Mouse (Mus musculus) lung, postnatal 0 days (tissue): ENCODE data around the gene Bora. TPM values are rescaled to one million over a fixed set of nuclear protein-coding genes. Genes with fewer than 3 reads are reported as not detected.

ENCODE experiments used
- ATAC-seq: fragments of 200-750 bp; cut with Nextera tagmentation; 2 replicates; pipeline ENCODE4 v1.8.0; 2017; ENCODE audit warnings: moderate library complexity
- DNase-seq: peaks from one replicate; pipeline ENCODE4 v3.0.0-alpha.2; 2016; ENCODE audit warnings: low spot score
- H3K27ac ChIP-seq: fragments of 300-500 bp; sonication (generic); 2 replicates; pipeline ENCODE4 v1.5.1; 2014; ENCODE audit warnings: antibody characterized with exemption, mild to moderate bottlenecking, low read length, mixed read lengths
- H3K27me3 ChIP-seq: fragments of 300-500 bp; sonication (generic); replicated peaks from 2 replicates; pipeline ENCODE4 v1.6.1; 2014; ENCODE audit warnings: low read length, mixed read lengths; ENCODE audit not compliant: insufficient read depth
- H3K36me3 ChIP-seq: fragments of 300-500 bp; sonication (generic); 2 replicates; pipeline ENCODE4 v1.6.1; 2014; ENCODE audit warnings: low read length, mixed read lengths; ENCODE audit not compliant: insufficient read depth
- H3K4me1 ChIP-seq: fragments of 300-500 bp; sonication (generic); 2 replicates; pipeline ENCODE4 v1.6.1; 2014; ENCODE audit warnings: antibody characterized with exemption, low read depth, low read length, mixed read lengths; ENCODE audit not compliant: insufficient read depth
- H3K4me2 ChIP-seq: fragments of 300-500 bp; sonication (generic); replicated peaks from 2 replicates; pipeline ENCODE4 v1.6.1; 2014; ENCODE audit warnings: low read depth, mild to moderate bottlenecking, low read length, moderate library complexity, mixed read lengths
- H3K4me3 ChIP-seq: fragments of 300-500 bp; sonication (generic); 2 replicates; pipeline ENCODE4 v1.5.1; 2014; ENCODE audit warnings: low read depth, low read length
- H3K9ac ChIP-seq: fragments of 300-500 bp; sonication (generic); replicated peaks from 2 replicates; pipeline ENCODE4 v1.6.1; 2014; ENCODE audit warnings: low read depth, mild to moderate bottlenecking
- H3K9me3 ChIP-seq: fragments of 300-500 bp; sonication (generic); 2 replicates; pipeline ENCODE4 v1.6.1; 2016; ENCODE audit warnings: low read length, mixed read lengths
- CTCF ChIP-seq: IDR thresholded peaks from 2 replicates; pipeline ENCODE4 v1.5.1; 2016; ENCODE audit warnings: antibody characterized with exemption, mild to moderate bottlenecking
- EP300 ChIP-seq: IDR thresholded peaks from 2 replicates; pipeline ENCODE4 v1.6.1; 2016; ENCODE audit warnings: antibody characterized with exemption, mild to moderate bottlenecking, control low read depth
- WGBS: fragments of 180-500 bp; shearing (Covaris S2); extraction: QIAGEN DNeasy Blood & Tissue Kit; methylation state at CpG from one replicate; pipeline ENCODE4 v1.1.7; 2014; 5-methylcytosine and 5-hydroxymethylcytosine counted together
- polyA plus RNA-seq: library from polyadenylated mRNA; unstranded; fragments of >200 nt; fragmentation: Nextera tagmentation; extraction: Ambion mirVana; gene quantifications from 2 replicates; pipeline ENCODE4 v1.2.1, GENCODE M21; 2015

The Bora gene
- polyA plus RNA-seq, 1 experiment from 2014 or later, result 8.3 TPM

GRCm38 (mm10) chr14:99045378-99046030 lies 518 bp upstream of the Bora start:
- Histone ChIP-seq H3K27me3 (no peaks in the 10 kb centered on the region), H3K27ac (peak overlapping the region; percentile 95), H3K4me2 (peak overlapping the region; percentile 85), H3K9ac (peak overlapping the region; percentile 94), H3K36me3 (no peaks in the 10 kb centered on the region), H3K9me3 (no peaks in the 10 kb centered on the region), H3K4me1 (0 out of 2 replicates have a peak, but pooled peaks cover 2% of the 10 kb centered on the region), H3K4me3 (peak overlapping the region; percentile 95)
- TF ChIP-seq CTCF (no peak), EP300 (no peak)
- DNase-seq (peak; percentile 55), ATAC-seq (peak; percentile 37; the same call in 1 of the 2 replicates)
- WGBS, result under 1% methylated on average over 48 of the region's 70 CpGs

GRCm38 (mm10) chr14:99046782-99047181 lies 760 bp downstream of the Bora start:
- Histone ChIP-seq H3K4me1 (no peaks in the 10 kb centered on the region), H3K9ac (peak overlapping the region; percentile 94), H3K4me2 (peak overlapping the region; percentile 85), H3K27ac (peak overlapping the region; percentile 95), H3K27me3 (no peaks in the 10 kb centered on the region), H3K4me3 (peak overlapping the region; percentile 95), H3K36me3 (no peaks in the 10 kb centered on the region), H3K9me3 (no peaks in the 10 kb centered on the region)
- TF ChIP-seq EP300, result no peak
- DNase-seq (peak; percentile 52), ATAC-seq (peak; percentile 0; the same call in 1 of the 2 replicates)
- under 1% methylated on average over 15 of the region's 15 CpGs for WGBS

GRCm38 (mm10) chr14:99058959-99059586 lies 13.1 kb downstream of the Bora start:
- H3K9ac ChIP-seq, result no peak overlapping the region
- 77% methylated on average over 7 of the region's 7 CpGs for WGBS
- TF ChIP-seq EP300, result peak; percentile 78
- TF ChIP-seq CTCF, result no peak

GRCm38 (mm10) chr14:99060616-99061015 lies 14.6 kb downstream of the Bora start:
- DNase-seq, result no peak
- Histone ChIP-seq H3K9ac (no peak overlapping the region), H3K4me2 (no peak overlapping the region), H3K4me1 (no peaks in the 10 kb centered on the region), H3K9me3 (no peaks in the 10 kb centered on the region), H3K4me3 (no peak overlapping the region), H3K27me3 (no peaks in the 10 kb centered on the region), H3K27ac (no peak overlapping the region), H3K36me3 (0 out of 2 replicates have a peak, but pooled peaks cover 7% of the 10 kb centered on the region)
- WGBS, result 69% methylated on average over 12 of the region's 12 CpGs
- no peak for TF ChIP-seq EP300
- TF ChIP-seq CTCF, result no peak
- ATAC-seq, result peak; percentile 45

More at GRCm38 (mm10) chr14:99058959-99059586, 13.1 kb downstream of the Bora start:
- H3K9me3 ChIP-seq, result no peaks in the 10 kb centered on the region
- no peak overlapping the region for H3K4me2 ChIP-seq
- H3K4me1 ChIP-seq, result no peaks in the 10 kb centered on the region
- DNase-seq (peak; percentile 69), ATAC-seq (peak; percentile 95)
- no peak overlapping the region for H3K4me3 ChIP-seq
- peak overlapping the region; percentile 57 for H3K27ac ChIP-seq
- no peaks in the 10 kb centered on the region for H3K27me3 ChIP-seq
- 0 out of 2 replicates have a peak, but pooled peaks cover 7% of the 10 kb centered on the region for H3K36me3 ChIP-seq

- Histone ChIP-seq H3K9ac (no peak overlapping the region), H3K4me2 (no peak overlapping the region), H3K9me3 (no peaks in the 10 kb centered on the region), H3K27ac (no peak overlapping the region), H3K4me3 (no peak overlapping the region), H3K4me1 (no peaks in the 10 kb centered on the region), H3K36me3 (0 out of 2 replicates have a peak, but pooled peaks cover 4% of the 10 kb centered on the region), H3K27me3 (no peaks in the 10 kb centered on the region)
- DNase-seq, result no peak
- no peak for ATAC-seq
- TF ChIP-seq CTCF, result no peak
- TF ChIP-seq EP300, result no peak
- 100% methylated on average over 2 of the region's 2 CpGs for WGBS
These were observed 17.1 kb downstream of the Bora start for GRCm38 (mm10) chr14:99063091-99063490.

- Histone ChIP-seq H3K27ac (no peak overlapping the region), H3K4me2 (no peak overlapping the region), H3K9me3 (no peaks in the 10 kb centered on the region), H3K4me1 (no peaks in the 10 kb centered on the region), H3K9ac (no peak overlapping the region), H3K27me3 (no peaks in the 10 kb centered on the region), H3K4me3 (no peak overlapping the region), H3K36me3 (peaks cover 10% of the 10 kb centered on the region; the same call in 1 of the 2 replicates)
- no peak for ATAC-seq
- DNase-seq, result no peak
- TF ChIP-seq EP300, result no peak
- no peak for TF ChIP-seq CTCF
- WGBS, result 91% methylated on average over 4 of the region's 4 CpGs
These were observed 25.1 kb downstream of the Bora start for GRCm38 (mm10) chr14:99071146-99071545.
